Mouse (Mus musculus) intestine, embryonic 14.5 days (tissue): ENCODE measurements at regions not wholly inside any gene's neighbourhood (a gene's known extent, or its start where the extent isn't known, plus 50 kb on each side); places are given as distances from the start of the nearest gene placed in this dataset.

Experiments
- ATAC-seq: fragments of 200-750 bp; cut with Nextera tagmentation; replicated peaks from 2 replicates; pipeline ENCODE4 v1.8.0; 2017; ENCODE audit warnings: low read depth, moderate number of reproducible peaks, moderate TSS enrichment, moderate library complexity; ENCODE audit not compliant: low FRiP score, low TSS enrichment
- DNase-seq: peaks from one replicate; pipeline ENCODE4 v3.0.0-alpha.2; 2018; ENCODE audit warnings: low spot score
- H3K27ac ChIP-seq: fragments of 300-500 bp; sonication (generic); 2 replicates; pipeline ENCODE4 v1.5.1; 2014; ENCODE audit warnings: low read depth, mild to moderate bottlenecking, control low read depth
- H3K27me3 ChIP-seq: fragments of 300-500 bp; sonication (generic); replicated peaks from 2 replicates; pipeline ENCODE4 v1.6.1; 2014; ENCODE audit warnings: low read length, control low read depth; ENCODE audit not compliant: control insufficient read depth, insufficient read depth
- H3K36me3 ChIP-seq: fragments of 300-500 bp; sonication (generic); 2 replicates; pipeline ENCODE4 v1.6.1; 2014; ENCODE audit warnings: low read length, control low read depth; ENCODE audit not compliant: control insufficient read depth, insufficient read depth
- H3K4me1 ChIP-seq: fragments of 300-500 bp; sonication (generic); replicated peaks from 2 replicates; pipeline ENCODE4 v1.6.1; 2014; ENCODE audit warnings: low read length, control low read depth, mixed read lengths; ENCODE audit not compliant: control insufficient read depth, insufficient read depth
- H3K4me2 ChIP-seq: fragments of 300-500 bp; sonication (generic); 2 replicates; pipeline ENCODE4 v1.6.1; 2014; ENCODE audit warnings: low read length
- H3K4me3 ChIP-seq: fragments of 300-500 bp; sonication (generic); 2 replicates; pipeline ENCODE4 v1.5.1; 2014; ENCODE audit warnings: low read depth, low read length, control low read depth, mixed read lengths
- H3K9ac ChIP-seq: fragments of 300-500 bp; sonication (generic); 2 replicates; pipeline ENCODE4 v1.6.1; 2014; ENCODE audit warnings: mild to moderate bottlenecking, low read length
- H3K9me3 ChIP-seq: fragments of 300-500 bp; sonication (generic); 2 replicates; pipeline ENCODE4 v1.6.1; 2016; ENCODE audit warnings: low read length, control low read depth; ENCODE audit not compliant: control insufficient read depth
- WGBS: fragments of 180-500 bp; shearing (Covaris S2); extraction: QIAGEN DNeasy Blood & Tissue Kit; methylation state at CpG from one replicate; pipeline ENCODE4 v1.1.7; 2014; 5-methylcytosine and 5-hydroxymethylcytosine counted together

DNA sequence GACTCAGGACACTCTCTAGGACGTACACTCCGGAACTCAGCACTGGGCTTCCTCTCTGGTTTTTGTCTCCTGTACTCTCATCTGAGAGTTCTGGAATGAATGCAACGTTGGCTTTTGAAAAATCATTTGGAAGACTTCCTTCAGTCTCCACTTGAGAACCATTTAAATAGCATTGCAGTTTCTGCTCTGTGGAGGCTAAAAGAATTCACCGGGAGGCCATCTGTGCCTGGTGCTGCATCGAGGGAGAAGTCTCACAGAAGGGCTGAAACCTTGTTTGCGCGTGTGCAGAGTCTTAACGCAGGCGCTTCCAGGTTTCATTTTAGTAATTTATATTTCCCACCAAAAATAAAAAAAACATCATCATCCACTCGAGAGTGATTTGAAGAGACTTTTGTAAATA, 620.3 kb downstream of the Pdcd6ip start:
- DNase-seq (no peak), ATAC-seq (no peak)
- no peak overlapping the region for H3K9ac ChIP-seq
- no peaks in the 10 kb centered on the region for H3K4me1 ChIP-seq
- H3K4me3 ChIP-seq = no peak overlapping the region
- no peaks in the 10 kb centered on the region for H3K9me3 ChIP-seq
- H3K36me3 ChIP-seq = no peaks in the 10 kb centered on the region
- 82% methylated on average over 10 of the region's 10 CpGs for WGBS
- no peaks in the 10 kb centered on the region for H3K27me3 ChIP-seq
- H3K27ac ChIP-seq = no peak overlapping the region
- H3K4me2 ChIP-seq = no peak overlapping the region

GRCm38 (mm10) chr9:113085281-113085810, 622.7 kb downstream of the Pdcd6ip start:
- H3K36me3 ChIP-seq = no peaks in the 10 kb centered on the region
- no peak overlapping the region for H3K4me3 ChIP-seq
- H3K9ac ChIP-seq = no peak overlapping the region
- no peak for ATAC-seq
- no peaks in the 10 kb centered on the region for H3K4me1 ChIP-seq
- WGBS = 77% methylated on average over 5 of the region's 5 CpGs
- H3K27me3 ChIP-seq = no peaks in the 10 kb centered on the region
- no peak for DNase-seq
- H3K27ac ChIP-seq = no peak overlapping the region
- no peak overlapping the region for H3K4me2 ChIP-seq
- H3K9me3 ChIP-seq = no peaks in the 10 kb centered on the region

- ATAC-seq (no peak), DNase-seq (no peak)
- H3K4me3 ChIP-seq = no peak overlapping the region
- WGBS = 75% methylated on average over 3 of the region's 3 CpGs
- no peak overlapping the region for H3K9ac ChIP-seq
- H3K27me3 ChIP-seq = no peaks in the 10 kb centered on the region
- H3K27ac ChIP-seq = no peak overlapping the region
- no peaks in the 10 kb centered on the region for H3K36me3 ChIP-seq
- no peaks in the 10 kb centered on the region for H3K9me3 ChIP-seq
- H3K4me1 ChIP-seq = no peaks in the 10 kb centered on the region
- H3K4me2 ChIP-seq = no peak overlapping the region
These were observed 633.2 kb downstream of the Pdcd6ip start for GRCm38 (mm10) chr9:113074866-113075265.

DNA sequence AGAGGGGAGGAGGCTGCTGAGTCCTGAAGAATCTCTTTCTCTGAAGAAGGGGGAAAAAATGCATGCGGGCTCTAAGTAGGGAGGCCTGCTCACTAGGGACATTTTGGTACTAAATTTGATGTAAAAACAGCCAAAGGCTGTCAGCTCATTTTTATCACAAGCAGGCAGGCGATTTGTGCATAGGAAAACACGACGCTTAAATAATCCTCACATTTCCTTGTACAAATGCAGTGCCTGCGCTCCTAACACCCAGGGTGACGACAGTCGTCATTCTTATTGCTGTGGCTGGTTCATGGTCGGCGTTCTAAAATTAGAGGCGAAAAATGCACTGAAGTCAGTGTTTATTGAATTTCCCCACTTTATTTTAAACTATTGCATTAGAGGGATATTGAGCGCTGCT, 650.6 kb downstream of the Pdcd6ip start:
- Histone ChIP-seq H3K27me3 (no peaks in the 10 kb centered on the region), H3K4me2 (no peak overlapping the region), H3K36me3 (no peaks in the 10 kb centered on the region), H3K4me1 (no peaks in the 10 kb centered on the region), H3K9ac (no peak overlapping the region), H3K9me3 (no peaks in the 10 kb centered on the region), H3K27ac (no peak overlapping the region), H3K4me3 (no peak overlapping the region)
- no peak for DNase-seq
- 69% methylated on average over 11 of the region's 11 CpGs for WGBS
- ATAC-seq = no peak

GRCm38 (mm10) chr9:113044556-113045178, 663.4 kb downstream of the Pdcd6ip start:
- no peak overlapping the region for H3K27ac ChIP-seq
- no peaks in the 10 kb centered on the region for H3K27me3 ChIP-seq
- no peak overlapping the region for H3K4me3 ChIP-seq
- H3K4me1 ChIP-seq = no peaks in the 10 kb centered on the region
- no peak overlapping the region for H3K9ac ChIP-seq
- no peak for DNase-seq
- no peaks in the 10 kb centered on the region for H3K9me3 ChIP-seq
- no peaks in the 10 kb centered on the region for H3K36me3 ChIP-seq
- H3K4me2 ChIP-seq = no peak overlapping the region
- ATAC-seq = no peak
- 82% methylated on average over 4 of the region's 4 CpGs for WGBS

DNA sequence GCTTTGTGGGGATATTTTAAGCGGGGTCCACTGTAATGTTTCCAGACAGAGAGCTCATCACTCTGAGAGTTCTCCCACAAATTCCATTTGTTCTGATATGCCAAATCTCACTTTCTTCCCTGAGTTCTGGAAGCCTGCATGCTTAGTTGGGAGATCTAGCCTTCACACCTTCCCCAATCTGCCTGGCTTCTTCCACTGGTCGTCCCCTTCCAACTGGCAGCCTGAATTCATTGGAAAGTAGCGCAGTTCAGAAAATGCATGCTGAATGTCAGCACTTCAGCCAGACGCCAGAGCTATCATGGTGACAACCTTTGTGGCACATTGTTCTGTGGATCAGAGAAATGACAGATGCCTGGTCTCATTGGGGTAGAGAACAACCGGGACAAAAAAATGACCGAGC, 667.2 kb downstream of the Pdcd6ip start:
- DNase-seq = no peak
- no peak overlapping the region for H3K4me3 ChIP-seq

DNA sequence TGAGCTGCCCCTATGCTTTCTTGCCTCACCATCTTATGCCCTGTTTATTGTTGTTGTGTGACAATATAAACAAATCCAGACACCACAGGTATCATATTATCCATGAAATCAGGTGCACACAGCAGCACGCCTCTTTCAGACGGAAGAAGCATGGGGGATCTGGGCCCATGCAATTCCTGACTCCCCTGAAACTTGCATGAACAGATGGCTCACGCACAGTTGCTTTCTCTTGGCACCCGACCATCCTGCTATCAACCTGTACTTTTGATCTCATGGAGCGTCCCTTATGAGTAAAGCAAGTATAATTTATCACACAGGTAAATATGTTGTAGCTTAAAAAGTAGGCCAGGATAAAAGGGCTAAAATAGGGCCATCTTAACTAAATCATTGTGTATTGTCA, 674.1 kb downstream of the Pdcd6ip start:
- ATAC-seq = no peak
- no peak overlapping the region for H3K27ac ChIP-seq
- no peak overlapping the region for H3K4me3 ChIP-seq
- no peak for DNase-seq
- 85% methylated on average over 5 of the region's 5 CpGs for WGBS
- H3K9me3 ChIP-seq = no peaks in the 10 kb centered on the region
- no peaks in the 10 kb centered on the region for H3K27me3 ChIP-seq
- H3K4me1 ChIP-seq = no peaks in the 10 kb centered on the region
- H3K36me3 ChIP-seq = no peaks in the 10 kb centered on the region
- H3K4me2 ChIP-seq = no peak overlapping the region
- no peak overlapping the region for H3K9ac ChIP-seq

More for the DNA sequence above, 667.2 kb downstream of the Pdcd6ip start:
- no peaks in the 10 kb centered on the region for H3K4me1 ChIP-seq
- H3K36me3 ChIP-seq = no peaks in the 10 kb centered on the region
- ATAC-seq = no peak
- H3K27ac ChIP-seq = no peak overlapping the region
- H3K4me2 ChIP-seq = no peak overlapping the region
- no peaks in the 10 kb centered on the region for H3K27me3 ChIP-seq
- H3K9me3 ChIP-seq = no peaks in the 10 kb centered on the region
- H3K9ac ChIP-seq = no peak overlapping the region
- WGBS = 87% methylated on average over 6 of the region's 6 CpGs

- Histone ChIP-seq H3K9me3 (no peaks in the 10 kb centered on the region), H3K4me1 (no peaks in the 10 kb centered on the region), H3K4me2 (no peak overlapping the region), H3K36me3 (no peaks in the 10 kb centered on the region), H3K9ac (no peak overlapping the region), H3K4me3 (no peak overlapping the region), H3K27me3 (no peaks in the 10 kb centered on the region), H3K27ac (no peak overlapping the region)
- DNase-seq = no peak
- no peak for ATAC-seq
- WGBS = 77% methylated on average over 4 of the region's 4 CpGs
These were observed 679.0 kb downstream of the Pdcd6ip start for GRCm38 (mm10) chr9:113029091-113029490.

GRCm38 (mm10) chr9:113026904-113027193, 681.2 kb downstream of the Pdcd6ip start:
- WGBS = 81% methylated on average over 4 of the region's 4 CpGs
- Histone ChIP-seq H3K27ac (no peak overlapping the region), H3K4me1 (no peaks in the 10 kb centered on the region), H3K27me3 (no peaks in the 10 kb centered on the region), H3K4me3 (no peak overlapping the region), H3K4me2 (no peak overlapping the region), H3K36me3 (no peaks in the 10 kb centered on the region), H3K9ac (no peak overlapping the region), H3K9me3 (no peaks in the 10 kb centered on the region)
- no peak for DNase-seq
- no peak for ATAC-seq
